Mouse (Mus musculus): Measurements from ENCODE around the gene Olfr1174-ps.

GRCm38 (mm10) chr2:88336421-88336820, 21.5 kb upstream of the Olfr1174-ps start, which contains the start of gene Olfr1176:
- TF ChIP-seq CTCF (IDR thresholded peaks at IDR 0.05; ENCODE audit: borderline replicate concordance, insufficient read depth, low read length) (no peak), POLR2A (IDR thresholded peaks at IDR 0.05; ENCODE audit: low read depth, low read length) (no peak)
